Mouse (Mus musculus): ENCODE data around the gene Smarce1.
A peak's percentile ranks its signal among the peaks of the same experiment; 100 is the strongest.
"Not testable (repeated sequence)": the region's sequence is repeated elsewhere in the genome, so short reads cannot be mapped to it uniquely, and the experiment has no call there.

Gene Smarce1

DNA sequence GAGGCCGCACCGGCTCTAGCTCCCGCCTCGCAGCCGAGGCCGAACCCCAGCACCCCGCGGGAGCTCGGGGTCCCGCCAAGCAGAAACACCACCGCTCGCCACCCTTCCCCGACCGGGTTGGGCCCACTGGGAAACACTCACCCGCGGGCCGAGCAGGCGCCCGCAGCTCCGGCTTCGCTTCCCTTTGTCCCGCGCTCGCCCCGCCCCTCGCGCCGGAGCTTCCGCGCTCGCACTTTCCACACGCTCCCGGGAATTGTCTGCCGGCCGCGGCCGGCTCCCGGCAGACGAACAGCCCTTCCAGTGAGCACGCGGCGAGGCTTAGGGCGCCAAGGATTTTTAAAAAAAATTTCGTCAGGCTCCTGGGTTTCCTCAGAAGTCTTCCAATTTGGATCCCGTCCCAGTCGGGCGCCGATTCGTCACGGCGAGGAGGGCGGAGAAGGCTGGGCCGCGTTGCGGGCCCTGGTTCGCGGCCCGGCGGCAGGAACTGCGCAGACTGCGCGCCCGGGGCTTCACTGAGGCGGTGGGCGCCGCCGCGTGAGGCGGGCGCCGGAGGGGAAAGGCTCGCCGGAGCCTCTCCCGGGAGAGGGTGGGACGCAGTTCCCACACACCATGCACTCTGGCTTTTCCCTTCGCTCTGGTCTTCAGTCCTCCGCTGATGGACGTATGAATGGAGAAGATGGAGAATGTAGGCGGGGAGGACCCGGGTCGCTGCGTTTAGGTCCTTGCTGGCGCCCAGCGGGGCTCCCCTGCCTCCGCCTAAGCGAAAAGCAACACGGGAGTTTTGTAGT, at the start of gene Smarce1:
TSS of gene Smarce1 (minus strand) at position 757 of the 788 bp plus-strand sequence.
- DNase-seq: peak; percentile 82

GRCm38 (mm10) chr11:99279986-99280385, 49.2 kb upstream of the Smarce1 start:
- DNase-seq: no peak

DNA sequence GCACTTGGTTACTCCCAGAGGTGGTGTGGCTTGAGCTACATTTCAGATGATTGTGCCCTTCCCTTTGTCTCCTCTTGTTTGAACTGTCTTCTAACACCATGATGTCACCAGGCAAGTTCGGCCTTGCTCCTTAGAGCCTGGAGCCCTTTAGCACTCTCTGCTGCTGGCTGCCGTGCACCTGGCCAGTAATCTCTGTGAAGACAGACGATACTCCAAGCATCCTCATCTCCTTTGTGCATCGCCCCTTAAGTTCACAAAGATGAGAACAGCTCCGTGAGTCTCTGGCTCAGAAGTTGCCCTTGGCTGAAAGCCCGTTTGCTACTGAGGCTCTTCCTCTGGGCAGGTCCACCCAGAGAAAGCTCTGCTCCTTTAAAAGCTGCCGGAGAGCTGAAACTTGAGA, 46.0 kb upstream of the Smarce1 start:
- no peak for DNase-seq

- DNase-seq: no peak
Observed at GRCm38 (mm10) chr11:99275624-99276023, 44.8 kb upstream of the Smarce1 start.

- no peak for DNase-seq
Observed at GRCm38 (mm10) chr11:99272721-99273120, 41.9 kb upstream of the Smarce1 start.

- DNase-seq: no peak
Observed at GRCm38 (mm10) chr11:99269192-99269591, 38.4 kb upstream of the Smarce1 start.

DNA sequence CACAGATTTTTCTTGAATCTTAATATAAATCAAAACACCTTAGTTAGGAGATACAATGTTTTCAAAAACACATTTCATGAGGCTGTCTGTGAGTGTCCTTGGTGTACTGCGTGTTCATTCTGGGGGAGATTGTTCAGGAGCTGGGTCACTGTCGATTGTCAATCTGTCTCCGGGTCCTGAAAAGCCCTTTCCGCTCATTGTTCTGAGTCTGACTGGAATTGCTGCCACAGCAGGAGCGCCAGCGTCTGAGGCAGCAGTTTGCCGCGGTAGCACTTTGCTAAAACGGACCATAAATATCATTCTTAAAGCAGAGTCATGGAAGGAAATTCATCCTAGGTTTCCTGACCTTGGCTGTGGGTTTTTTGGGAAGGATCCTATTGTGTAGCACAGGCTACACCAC, 35.0 kb upstream of the Smarce1 start:
- no peak for DNase-seq

GRCm38 (mm10) chr11:99265220-99265619, 34.4 kb upstream of the Smarce1 start:
- DNase-seq: no peak

DNA sequence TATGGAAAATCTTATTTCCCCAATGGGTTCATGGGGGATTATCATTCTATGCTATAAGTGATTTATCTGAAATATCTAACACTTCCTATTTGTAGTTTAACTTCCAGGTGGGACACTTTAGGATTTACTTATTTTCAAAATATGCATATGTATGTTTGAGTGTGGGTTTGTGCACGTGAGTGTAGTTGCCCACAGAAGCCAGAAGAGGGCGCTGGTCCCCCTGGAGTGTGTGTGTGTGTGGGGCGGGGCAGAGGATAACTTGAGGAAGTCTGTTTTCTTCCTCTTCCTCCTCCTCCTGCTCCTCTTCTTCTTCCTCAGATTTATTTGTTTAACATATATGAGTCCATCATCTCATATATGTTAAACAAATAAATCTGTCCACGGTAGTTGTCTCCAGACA, 25.4 kb upstream of the Smarce1 start:
- no peak for DNase-seq

DNA sequence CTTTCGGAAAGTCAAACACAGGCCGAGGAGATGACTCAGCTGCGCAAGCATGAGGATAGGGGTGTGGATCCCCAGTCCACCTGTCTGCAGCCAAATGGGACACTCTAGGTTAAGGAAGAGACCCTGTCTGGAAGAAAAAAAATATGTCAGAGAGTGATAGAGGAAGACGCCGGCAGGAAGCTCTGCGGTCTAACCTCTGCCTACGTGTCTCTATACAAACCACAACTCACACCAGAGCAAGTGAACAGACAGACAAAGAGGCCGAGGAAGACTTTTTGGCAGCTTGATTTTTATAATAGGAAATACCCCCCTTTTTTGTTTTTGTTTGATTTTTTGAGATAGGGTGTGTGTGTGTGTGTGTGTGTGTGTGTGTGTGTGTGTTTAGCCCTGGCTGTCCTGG, 24.5 kb upstream of the Smarce1 start:
- no peak for DNase-seq

DNA sequence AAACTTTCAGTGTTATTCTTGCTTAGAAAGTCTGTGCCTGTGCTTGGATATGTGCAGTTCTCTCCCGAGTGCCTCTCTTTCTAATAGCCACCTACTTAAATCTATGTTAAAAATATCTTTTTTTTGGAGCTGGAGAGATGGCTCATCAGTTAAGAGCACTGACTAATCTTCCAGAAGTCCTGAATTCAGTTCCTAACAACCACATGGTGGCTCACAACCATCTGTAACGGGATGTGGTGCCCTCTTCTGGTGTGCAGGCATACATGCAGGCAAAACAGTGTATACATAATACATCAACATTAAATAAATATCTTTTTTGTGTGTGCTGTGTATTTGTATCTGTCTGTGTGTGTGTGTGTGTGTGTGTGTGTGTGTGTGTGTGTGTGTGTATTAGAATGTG, 23.1 kb upstream of the Smarce1 start:
- DNase-seq: no peak

DNA sequence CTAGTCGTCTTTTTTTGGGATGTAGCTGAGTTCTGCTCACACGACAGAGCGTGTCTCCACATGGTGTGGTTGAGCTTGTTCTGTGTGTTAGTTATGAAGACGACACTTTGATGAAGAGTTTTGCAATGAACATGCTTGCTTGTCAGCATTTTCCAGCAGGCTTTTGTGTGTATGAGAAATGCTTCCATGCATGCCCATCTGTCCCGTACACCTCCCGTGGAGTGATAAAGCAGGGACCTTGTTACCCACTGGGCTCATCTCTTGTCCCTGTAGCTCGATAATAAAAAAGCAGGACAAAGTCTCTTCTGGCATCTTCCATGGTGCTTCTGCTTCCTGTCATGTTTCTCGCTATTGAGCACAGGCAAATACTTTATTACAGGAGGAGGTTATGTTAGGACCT, 21.9 kb upstream of the Smarce1 start:
- DNase-seq: no peak

DNA sequence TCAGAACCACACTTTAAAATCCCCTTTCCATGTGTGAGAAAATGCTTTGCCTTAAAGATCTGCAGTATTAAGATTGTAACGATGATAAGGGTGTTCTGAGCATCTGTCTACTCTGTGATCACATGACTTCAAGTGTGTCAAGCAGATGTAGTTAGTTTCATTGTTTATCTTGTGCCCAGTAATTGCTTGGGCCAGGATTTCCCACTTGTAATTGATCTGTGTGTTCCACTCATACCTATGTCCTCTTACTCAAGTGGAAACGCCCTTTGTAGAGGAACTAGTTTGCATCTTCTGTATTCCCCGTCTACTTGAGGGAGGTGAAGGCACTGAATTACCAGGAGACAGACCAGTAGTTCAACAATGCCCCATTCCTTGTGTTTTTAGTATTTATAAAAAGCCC, 19.8 kb upstream of the Smarce1 start:
- no peak for DNase-seq

GRCm38 (mm10) chr11:99250241-99250640, 19.4 kb upstream of the Smarce1 start:
- DNase-seq: no peak

DNA sequence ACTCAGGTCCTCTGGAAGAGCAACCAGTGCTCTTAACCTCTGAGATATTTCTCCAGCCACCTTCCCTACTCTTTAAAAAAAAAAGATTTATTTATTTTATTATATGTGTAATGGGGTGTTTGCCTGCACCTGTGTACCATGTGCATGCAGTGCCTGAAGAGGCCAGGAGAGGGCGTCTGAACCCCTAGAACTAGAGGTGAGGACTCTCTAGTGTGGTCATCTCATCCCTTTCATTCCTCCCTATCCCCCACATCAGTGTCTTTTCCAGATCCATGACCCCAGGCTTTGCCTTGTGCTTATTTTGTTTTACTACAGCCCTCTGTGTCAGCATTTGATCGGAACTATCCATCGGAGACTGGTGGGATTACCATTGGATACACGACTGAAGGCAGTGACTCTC, 18.3 kb upstream of the Smarce1 start:
- DNase-seq: peak; percentile 40

DNA sequence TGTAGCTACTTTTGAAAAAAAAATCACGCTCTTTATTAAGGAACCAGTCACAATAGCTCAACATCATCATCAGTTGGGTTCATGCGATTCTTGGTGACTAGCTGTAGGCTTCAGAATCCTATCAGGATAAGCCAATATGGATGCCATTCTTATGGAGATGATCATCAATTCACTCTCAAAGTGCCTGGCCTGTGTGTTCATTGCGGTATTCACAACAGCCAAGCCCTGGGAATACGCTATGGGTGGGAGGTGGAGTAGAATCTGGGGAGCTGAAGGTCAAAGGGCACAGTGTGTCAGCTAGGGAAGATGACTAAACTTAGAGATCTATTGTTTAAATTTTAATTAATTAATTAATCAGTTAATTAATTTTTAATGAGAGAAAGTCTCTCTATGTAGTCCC, 17.1 kb upstream of the Smarce1 start:
- no peak for DNase-seq

GRCm38 (mm10) chr11:99244519-99244918, 13.7 kb upstream of the Smarce1 start:
- DNase-seq: not testable (repeated sequence)

DNA sequence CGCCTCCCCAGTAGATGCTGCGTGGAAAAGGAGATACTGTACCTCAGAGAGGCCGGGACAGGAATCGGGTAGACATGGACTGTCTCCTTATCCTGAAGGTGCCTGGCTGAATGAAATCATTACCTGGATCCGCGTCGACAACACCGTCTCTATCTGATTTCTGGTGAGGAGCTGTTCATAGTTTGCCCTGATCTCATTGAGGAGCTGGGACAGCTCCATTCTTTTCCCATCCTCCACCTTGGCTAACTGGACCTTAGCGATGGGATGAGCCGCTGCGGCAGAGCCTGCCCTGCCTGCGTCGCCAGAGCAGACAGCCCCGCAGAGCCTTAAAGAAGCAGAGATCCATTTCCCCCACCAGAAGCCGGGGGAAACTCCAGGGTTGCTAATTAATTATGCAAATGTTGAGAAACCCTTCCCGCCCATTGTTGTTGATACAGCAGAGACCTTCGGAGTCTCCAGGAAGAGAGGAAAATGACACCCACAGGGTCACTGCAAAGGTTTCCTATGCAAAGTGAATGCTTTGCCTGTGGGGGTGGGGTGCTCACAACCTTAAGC, 13.1 kb upstream of the Smarce1 start, which contains the start of gene Krt222:
TSS of gene Krt222 (minus strand) at position 266 of the 555 bp plus-strand sequence.
- DNase-seq: no peak

DNA sequence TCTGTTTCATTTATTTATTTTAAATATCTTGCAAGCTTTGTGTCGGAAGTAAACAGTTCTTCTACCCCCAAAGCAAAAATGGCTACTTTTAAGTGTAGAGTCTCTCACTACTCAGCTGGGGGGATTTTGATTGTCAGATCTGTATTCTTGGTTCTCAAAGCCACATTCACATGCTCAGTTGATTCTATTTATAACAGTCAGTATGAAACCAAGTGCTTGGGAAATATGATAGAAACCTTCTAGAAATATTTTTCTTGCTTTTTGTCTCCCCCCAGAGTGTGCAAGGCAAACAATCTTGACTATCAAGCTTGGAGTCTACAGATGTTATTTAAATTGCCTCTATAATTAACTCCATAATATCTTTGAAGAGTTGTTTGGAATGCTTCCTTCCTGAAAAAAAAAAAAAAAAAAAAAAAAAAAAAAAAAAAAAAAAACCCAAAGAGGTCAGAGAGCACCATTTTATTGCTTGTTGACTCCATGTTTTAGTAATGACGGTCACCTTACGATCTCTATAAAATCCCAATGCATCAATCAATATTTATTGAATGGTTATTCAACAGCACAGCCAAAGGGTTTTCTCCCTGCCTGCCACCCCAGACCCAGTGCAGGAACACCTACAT, 12.5 kb upstream of the Smarce1 start:
- DNase-seq: no peak

DNA sequence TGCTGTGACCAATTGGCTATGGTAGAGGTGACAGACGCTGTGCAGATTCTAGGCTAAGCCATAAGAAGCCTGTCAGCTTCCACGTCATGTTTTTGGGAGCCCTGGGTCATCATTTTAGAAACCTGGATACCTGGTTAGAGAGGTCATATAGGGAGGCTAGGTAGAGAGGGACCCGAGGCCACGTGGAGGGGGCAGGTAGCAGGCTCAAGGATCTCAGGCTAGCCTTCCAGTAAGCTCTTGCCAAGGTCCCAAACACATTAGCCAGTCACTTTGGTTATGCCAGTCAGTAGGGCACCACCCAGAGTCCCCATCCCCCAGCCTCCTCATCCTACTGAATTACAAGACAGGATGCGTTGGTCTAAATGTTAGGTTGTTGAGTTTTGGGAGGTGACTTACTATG, 11.2 kb upstream of the Smarce1 start:
- DNase-seq: no peak

GRCm38 (mm10) chr11:99238468-99238867, 7.7 kb upstream of the Smarce1 start:
- no peak for DNase-seq

DNA sequence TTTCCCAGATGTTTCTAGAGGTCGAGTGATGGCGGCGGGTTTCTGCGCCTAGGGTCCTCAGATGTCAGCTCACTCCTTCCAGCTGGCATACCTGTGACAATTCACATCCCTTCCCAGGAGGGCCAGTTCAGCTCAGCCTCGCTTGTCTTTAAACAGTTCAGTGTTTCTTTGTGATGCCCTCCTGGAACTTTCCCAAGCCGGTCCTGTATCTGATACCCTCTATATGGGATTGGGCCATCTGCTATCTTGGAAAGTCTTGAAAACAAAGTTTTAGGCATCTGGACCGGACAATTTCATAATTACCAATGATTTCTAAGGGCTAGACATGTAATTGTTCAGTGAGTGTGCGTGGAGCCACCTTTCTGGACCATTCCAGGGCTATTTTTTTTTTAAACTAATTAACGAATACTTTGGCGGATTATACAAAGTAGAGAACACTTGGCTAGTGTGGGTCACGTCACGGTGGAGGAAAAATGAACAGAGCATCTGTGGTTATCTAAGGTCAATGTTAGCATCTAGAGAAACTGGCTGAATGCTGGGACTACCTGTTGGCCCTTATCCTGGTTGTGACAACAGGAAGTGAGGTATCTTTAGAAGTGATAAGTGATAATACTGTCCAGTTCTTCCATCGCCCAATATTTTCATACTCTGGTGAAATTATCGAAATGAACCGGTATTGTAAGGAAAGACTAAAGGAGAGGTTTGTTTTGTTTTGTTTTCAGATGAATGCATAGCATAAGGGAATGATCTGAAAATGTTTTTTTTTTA, 416 bp upstream of the Smarce1 start:
- no peak for DNase-seq

- no peak for DNase-seq
Observed at GRCm38 (mm10) chr11:99229641-99230260, 1.1 kb downstream of the Smarce1 start.

Data from liver (tissue).